Mouse (Mus musculus) stomach, embryonic 16.5 days (tissue): ENCODE measurements at regions not wholly inside any gene's neighbourhood (a gene's known extent, or its start where the extent isn't known, plus 50 kb on each side); places are given as distances from the start of the nearest gene placed in this dataset.

Source experiments
- ATAC-seq: fragments of 200-750 bp; cut with Nextera tagmentation; 2 replicates; pipeline ENCODE4 v1.8.0; 2017; ENCODE audit warnings: moderate number of reproducible peaks, moderate TSS enrichment; ENCODE audit not compliant: insufficient read depth, low FRiP score
- H3K27ac ChIP-seq: fragments of 300-500 bp; sonication (generic); 2 replicates; pipeline ENCODE4 v1.5.1; 2014; ENCODE audit warnings: low read length
- H3K27me3 ChIP-seq: fragments of 300-500 bp; sonication (generic); 2 replicates; pipeline ENCODE4 v1.6.1; 2014; ENCODE audit warnings: low read length, control low read depth, mixed read lengths; ENCODE audit not compliant: control insufficient read depth, insufficient read depth
- H3K36me3 ChIP-seq: fragments of 300-500 bp; sonication (generic); 2 replicates; pipeline ENCODE4 v1.6.1; 2014; ENCODE audit warnings: low read length; ENCODE audit not compliant: control insufficient read depth, insufficient read depth
- H3K4me1 ChIP-seq: fragments of 300-500 bp; sonication (generic); 2 replicates; pipeline ENCODE4 v1.6.1; 2014; ENCODE audit warnings: low read length, control low read depth, mixed read lengths; ENCODE audit not compliant: control insufficient read depth, insufficient read depth
- H3K4me2 ChIP-seq: fragments of 300-500 bp; sonication (generic); 2 replicates; pipeline ENCODE4 v1.6.1; 2014; ENCODE audit warnings: low read depth, low read length, mixed read lengths
- H3K4me3 ChIP-seq: fragments of 300-500 bp; sonication (generic); replicated peaks from 2 replicates; pipeline ENCODE4 v1.5.1; 2014; ENCODE audit warnings: mild to moderate bottlenecking, low read length
- H3K9ac ChIP-seq: fragments of 300-500 bp; sonication (generic); 2 replicates; pipeline ENCODE4 v1.6.1; 2014; ENCODE audit warnings: low read length
- H3K9me3 ChIP-seq: fragments of 300-500 bp; sonication (generic); replicated peaks from 2 replicates; pipeline ENCODE4 v1.6.1; 2016; ENCODE audit warnings: low read length, control low read depth; ENCODE audit not compliant: control insufficient read depth
- WGBS: fragments of 180-500 bp; shearing (Covaris S2); extraction: QIAGEN DNeasy Blood & Tissue Kit; methylation state at CpG from one replicate; pipeline ENCODE4 v1.1.7; 2014; 5-methylcytosine and 5-hydroxymethylcytosine counted together

GRCm38 (mm10) chr10:101486504-101486903, 194.8 kb upstream of the Mgat4c start:
- Histone ChIP-seq H3K4me3 (no peak overlapping the region), H3K9me3 (no peaks in the 10 kb centered on the region), H3K36me3 (no peaks in the 10 kb centered on the region), H3K4me2 (no peak overlapping the region), H3K9ac (no peak overlapping the region), H3K27ac (no peak overlapping the region), H3K4me1 (no peaks in the 10 kb centered on the region), H3K27me3 (no peaks in the 10 kb centered on the region)
- ATAC-seq, result no peak

GRCm38 (mm10) chr10:101490418-101491055, 190.8 kb upstream of the Mgat4c start:
- Histone ChIP-seq H3K27me3 (no peaks in the 10 kb centered on the region), H3K9me3 (no peaks in the 10 kb centered on the region), H3K27ac (no peak overlapping the region; the same call in 1 of the 2 replicates), H3K4me2 (no peak overlapping the region), H3K9ac (no peak overlapping the region), H3K4me1 (no peaks in the 10 kb centered on the region), H3K4me3 (no peak overlapping the region), H3K36me3 (no peaks in the 10 kb centered on the region)
- no peak for ATAC-seq
- WGBS, result 36% methylated on average over 1 of the region's 1 CpGs

DNA sequence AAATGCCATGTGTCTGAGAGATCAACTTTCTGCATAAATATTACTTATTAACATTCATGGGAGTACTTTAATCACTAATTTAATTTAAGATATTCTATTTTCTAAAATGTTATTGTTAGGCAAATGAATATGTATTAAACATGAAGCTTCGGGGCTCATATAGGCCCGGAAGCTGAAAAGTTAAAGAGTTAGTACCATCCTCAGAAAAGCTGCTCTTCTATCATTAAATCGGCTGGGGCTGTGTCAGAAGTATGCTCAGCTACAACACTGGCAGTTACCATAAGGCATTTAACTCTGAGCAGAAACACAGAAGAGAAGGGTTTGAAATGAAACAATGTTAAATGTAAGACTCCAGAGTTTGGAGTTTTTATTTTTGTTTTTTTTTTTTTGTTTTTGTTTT, 166.2 kb upstream of the Mgat4c start:
- Histone ChIP-seq H3K4me2 (no peak overlapping the region), H3K4me3 (no peak overlapping the region), H3K9ac (no peak overlapping the region), H3K27me3 (no peaks in the 10 kb centered on the region), H3K36me3 (no peaks in the 10 kb centered on the region), H3K27ac (no peak overlapping the region), H3K4me1 (no peaks in the 10 kb centered on the region), H3K9me3 (no peaks in the 10 kb centered on the region)
- 86% methylated on average over 3 of the region's 3 CpGs for WGBS
- no peak for ATAC-seq

DNA sequence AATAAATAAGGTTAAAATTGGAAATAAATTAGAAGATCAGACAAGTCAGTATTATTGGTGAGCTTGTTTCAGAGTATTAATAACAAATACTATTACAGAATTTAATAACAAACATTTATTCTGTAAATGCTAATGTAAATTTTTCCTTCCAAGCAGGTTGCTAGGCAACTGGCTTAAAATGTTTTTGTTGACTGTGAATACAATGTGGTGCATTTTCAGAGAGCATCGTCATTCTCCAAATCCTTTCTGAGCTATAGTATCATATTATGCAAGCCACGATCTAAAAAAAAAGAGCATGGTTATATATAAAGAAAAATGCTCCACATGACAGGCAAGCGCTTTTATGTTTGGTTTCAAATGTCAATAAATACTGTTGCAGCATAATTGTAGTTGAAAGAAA, 164.4 kb upstream of the Mgat4c start:
- no peak overlapping the region for H3K4me2 ChIP-seq
- H3K9me3 ChIP-seq, result no peaks in the 10 kb centered on the region
- H3K27ac ChIP-seq, result no peak overlapping the region
- no peaks in the 10 kb centered on the region for H3K4me1 ChIP-seq
- H3K36me3 ChIP-seq, result no peaks in the 10 kb centered on the region
- no peak overlapping the region for H3K4me3 ChIP-seq
- H3K27me3 ChIP-seq, result no peaks in the 10 kb centered on the region
- ATAC-seq, result no peak
- H3K9ac ChIP-seq, result no peak overlapping the region
- 71% methylated on average over 3 of the region's 3 CpGs for WGBS

- no peak overlapping the region for H3K9ac ChIP-seq
- 73% methylated on average over 2 of the region's 2 CpGs for WGBS
- H3K27me3 ChIP-seq, result no peaks in the 10 kb centered on the region
- ATAC-seq, result no peak
- H3K4me3 ChIP-seq, result no peak overlapping the region
- no peaks in the 10 kb centered on the region for H3K36me3 ChIP-seq
- H3K4me1 ChIP-seq, result no peaks in the 10 kb centered on the region
- no peaks in the 10 kb centered on the region for H3K9me3 ChIP-seq
- H3K4me2 ChIP-seq, result no peak overlapping the region
- no peak overlapping the region for H3K27ac ChIP-seq
Observed at GRCm38 (mm10) chr10:101532325-101532724, 149.0 kb upstream of the Mgat4c start.

DNA sequence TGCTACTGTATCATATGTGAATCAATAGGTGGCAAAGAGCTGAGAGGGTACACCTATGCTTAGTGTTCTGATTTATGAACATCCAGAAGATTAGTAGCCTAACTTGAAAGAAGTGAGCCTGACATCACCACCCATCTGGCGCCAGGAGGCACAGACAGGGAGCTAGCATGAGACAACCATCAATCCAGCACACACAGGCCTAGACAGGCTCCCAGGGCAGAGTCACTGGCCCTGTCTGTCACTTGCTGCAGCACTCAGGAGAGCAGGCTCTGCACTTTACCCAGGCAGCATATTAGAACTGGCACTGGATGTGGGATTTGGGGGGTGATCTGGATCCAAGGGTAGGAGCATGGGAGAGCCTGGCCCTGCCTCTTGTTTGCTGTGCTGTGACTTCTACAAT, 137.1 kb upstream of the Mgat4c start:
- WGBS, result 17% methylated on average over 1 of the region's 1 CpGs
- Histone ChIP-seq H3K4me1 (no peaks in the 10 kb centered on the region), H3K4me2 (no peak overlapping the region), H3K27ac (peak overlapping the region; percentile 50; the same call in 1 of the 2 replicates), H3K9me3 (no peaks in the 10 kb centered on the region), H3K27me3 (no peaks in the 10 kb centered on the region), H3K36me3 (no peaks in the 10 kb centered on the region), H3K4me3 (no peak overlapping the region), H3K9ac (no peak overlapping the region)
- ATAC-seq, result peak; percentile 80

- no peaks in the 10 kb centered on the region for H3K4me1 ChIP-seq
- H3K4me3 ChIP-seq, result no peak overlapping the region
- no peaks in the 10 kb centered on the region for H3K27me3 ChIP-seq
- no peak overlapping the region for H3K9ac ChIP-seq
- 42% methylated on average over 3 of the region's 3 CpGs for WGBS
- H3K9me3 ChIP-seq, result no peaks in the 10 kb centered on the region
- H3K4me2 ChIP-seq, result no peak overlapping the region
- H3K27ac ChIP-seq, result no peak overlapping the region
- no peak for ATAC-seq
- H3K36me3 ChIP-seq, result no peaks in the 10 kb centered on the region
Observed at GRCm38 (mm10) chr10:101550645-101551044, 130.6 kb upstream of the Mgat4c start.
